Mouse (Mus musculus) spleen, adult 2 months (tissue): ENCODE measurements around the gene Gm20503.

Experiments used
- CTCF ChIP-seq: fragments of 200-500 bp; IDR thresholded peaks from 2 replicates; pipeline ENCODE4 v1.5.1; 2011; ENCODE audit warnings: mild to moderate bottlenecking, inconsistent platforms; ENCODE audit not compliant: insufficient read depth, insufficient read length, insufficient replicate concordance; ENCODE audit errors: extremely low read depth
- POLR2A ChIP-seq: fragments of 200-500 bp; IDR thresholded peaks from 2 replicates; pipeline ENCODE4 v1.6.1; 2011; ENCODE audit warnings: low read depth, low read length, inconsistent platforms

DNA sequence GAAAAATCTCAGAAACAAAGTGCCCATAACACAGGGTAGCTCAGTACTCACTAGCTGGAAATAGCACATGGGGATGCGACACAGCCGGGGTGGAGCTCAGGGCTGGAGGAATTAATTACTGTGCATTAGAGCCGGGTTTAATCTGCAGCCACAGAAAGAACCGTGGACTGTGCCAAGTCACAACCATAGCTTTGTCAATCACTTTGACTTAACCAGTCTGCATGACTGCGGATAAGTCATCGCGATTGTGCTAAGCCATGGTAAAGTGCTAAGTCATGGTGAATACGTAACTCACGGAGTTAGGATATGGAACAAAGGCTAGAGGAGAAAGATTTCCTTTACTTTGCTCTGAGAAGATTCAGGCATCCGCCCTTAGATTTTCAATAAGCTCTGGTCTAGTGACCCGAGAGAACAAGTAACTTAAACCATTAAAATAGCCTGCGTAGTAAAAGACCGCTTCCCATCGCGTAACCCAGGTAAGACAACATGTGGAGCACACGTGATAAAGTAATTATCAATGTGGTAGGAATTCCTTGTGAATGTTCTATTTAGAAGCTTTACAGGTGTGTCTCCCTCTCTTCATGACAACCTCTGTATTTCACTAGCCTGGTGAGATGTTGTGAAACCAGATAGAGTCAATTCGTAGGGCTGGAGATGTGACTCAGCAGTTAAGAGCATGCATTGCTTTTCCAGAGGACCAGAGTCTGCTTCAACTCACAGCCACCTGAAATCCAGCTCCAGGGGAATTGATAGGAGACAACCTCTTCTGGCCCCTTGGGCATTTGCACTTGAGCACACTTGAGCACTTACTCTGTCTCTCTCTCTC is 12.2 kb upstream of the Gm20503 start:
- TF ChIP-seq CTCF = no peak
- TF ChIP-seq POLR2A = no peak
